Mouse (Mus musculus): Measurements from ENCODE around the gene Misp.

Misp gene

GRCm38 (mm10) chr10:79794491-79794931 lies 26.3 kb upstream of the Misp start:
- DNase-seq (ENCODE audit: low read depth, low spot score) = no peak

GRCm38 (mm10) chr10:79795905-79796304 lies 24.9 kb upstream of the Misp start:
- no peak for DNase-seq (ENCODE audit: low read depth, low spot score)

- DNase-seq (ENCODE audit: low read depth, low spot score) = no peak
Measured at GRCm38 (mm10) chr10:79797326-79797725, 23.5 kb upstream of the Misp start.

- no peak for DNase-seq (ENCODE audit: low read depth, low spot score)
Measured at GRCm38 (mm10) chr10:79798289-79798928, 22.4 kb upstream of the Misp start.

- DNase-seq (ENCODE audit: low read depth, low spot score) = no peak
Measured at GRCm38 (mm10) chr10:79800508-79800907, 20.3 kb upstream of the Misp start.

- DNase-seq (ENCODE audit: low read depth, low spot score) = no peak
Measured at GRCm38 (mm10) chr10:79801837-79802236, 19.0 kb upstream of the Misp start.

- DNase-seq (ENCODE audit: low read depth, low spot score) = no peak
Measured at GRCm38 (mm10) chr10:79802331-79802971, 18.3 kb upstream of the Misp start.

GRCm38 (mm10) chr10:79803716-79804323 lies 17.0 kb upstream of the Misp start:
- DNase-seq (ENCODE audit: low read depth, low spot score) = peak; percentile 74

- no peak for DNase-seq (ENCODE audit: low read depth, low spot score)
Measured at GRCm38 (mm10) chr10:79805636-79806035, 15.2 kb upstream of the Misp start.

- DNase-seq (ENCODE audit: low read depth, low spot score) = no peak
Measured at GRCm38 (mm10) chr10:79806331-79806730, 14.5 kb upstream of the Misp start.

- no peak for DNase-seq (ENCODE audit: low read depth, low spot score)
Measured at GRCm38 (mm10) chr10:79806972-79807371, 13.8 kb upstream of the Misp start.

GRCm38 (mm10) chr10:79807826-79808225 lies 13.0 kb upstream of the Misp start:
- no peak for DNase-seq (ENCODE audit: low read depth, low spot score)

- DNase-seq (ENCODE audit: low read depth, low spot score) = no peak
Measured at GRCm38 (mm10) chr10:79808728-79809127, 12.1 kb upstream of the Misp start.

- DNase-seq (ENCODE audit: low read depth, low spot score) = peak; percentile 63
Measured at GRCm38 (mm10) chr10:79811736-79812637, 8.8 kb upstream of the Misp start.

- no peak for DNase-seq (ENCODE audit: low read depth, low spot score)
Measured at GRCm38 (mm10) chr10:79814271-79814842, 6.4 kb upstream of the Misp start.

- no peak for DNase-seq (ENCODE audit: low read depth, low spot score)
Measured at GRCm38 (mm10) chr10:79815671-79816494, 4.9 kb upstream of the Misp start.

GRCm38 (mm10) chr10:79817111-79817510 lies 3.7 kb upstream of the Misp start:
- no peak for DNase-seq (ENCODE audit: low read depth, low spot score)

GRCm38 (mm10) chr10:79818225-79818624 lies 2.6 kb upstream of the Misp start:
- DNase-seq (ENCODE audit: low read depth, low spot score) = no peak

- DNase-seq (ENCODE audit: low read depth, low spot score) = no peak
Measured at GRCm38 (mm10) chr10:79819606-79820005, 1.2 kb upstream of the Misp start.

- no peak for DNase-seq (ENCODE audit: low read depth, low spot score)
Measured at GRCm38 (mm10) chr10:79820277-79820676, 512 bp upstream of the Misp start.

- no peak for DNase-seq (ENCODE audit: low read depth, low spot score)
Measured at GRCm38 (mm10) chr10:79821731-79822130, 942 bp downstream of the Misp start.
